Mouse (Mus musculus): ENCODE measurements around the gene Ciita. TPM values are rescaled to one million over a fixed set of nuclear protein-coding genes. Genes with fewer than 3 reads are reported as not detected.

The Ciita gene
- total and polyA plus RNA-seq, 3 experiments: 39.1 to 69.6 (median 39.8) TPM

GRCm38 (mm10) chr16:10523650-10524049 is 43.8 kb downstream of the Ciita start:
- H3K4me1 ChIP-seq (ENCODE audit: control insufficient read depth in 1 of 2, insufficient read depth in 2 of 2): peaks cover 0 to 37% of the 10 kb centered on the region in 2 experiments; a peak in 2 of 4 replicates

DNA sequence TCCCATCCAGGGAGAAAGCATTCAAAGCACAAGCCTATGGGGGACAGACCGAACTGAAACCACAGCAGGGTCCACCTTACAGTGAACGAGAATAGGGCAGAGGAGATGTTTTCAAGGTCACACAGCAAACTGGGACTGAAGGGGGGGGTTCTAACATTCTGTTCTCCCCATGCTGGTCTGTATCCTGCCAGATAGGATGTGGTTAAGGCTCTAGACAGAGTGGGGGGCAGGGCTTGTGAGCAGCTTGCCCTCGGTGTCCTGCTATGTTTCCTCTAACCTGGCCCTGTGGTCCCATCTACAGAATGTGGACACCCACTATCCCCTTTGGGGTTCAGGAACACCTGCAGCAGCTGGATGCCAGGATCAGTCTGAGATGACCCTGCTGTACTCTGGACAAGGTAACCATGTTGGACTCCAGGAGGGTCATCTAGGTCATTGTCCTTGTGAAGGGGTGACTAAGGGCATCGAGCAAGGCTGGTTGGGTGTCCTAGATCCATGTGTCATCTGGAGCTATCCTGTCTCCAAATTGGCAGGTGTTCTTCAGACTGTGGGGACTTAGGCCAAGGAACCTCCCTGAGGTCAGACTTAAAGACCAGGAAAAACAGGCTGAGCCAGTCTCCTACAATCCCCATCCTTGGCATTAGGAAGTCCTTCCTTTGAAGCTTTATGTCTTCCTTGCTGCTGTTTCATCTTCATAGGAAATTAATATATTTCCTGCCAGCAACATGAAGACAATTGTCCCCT is 45.2 kb downstream of the Ciita start:
- Histone ChIP-seq H3K79me2 (replicated peaks; ENCODE audit: control insufficient read depth, extremely low read depth, insufficient read depth, poor library complexity, severe bottlenecking) (no peaks in the 10 kb centered on the region), H3K36me3 (replicated peaks in 1 of 2; ENCODE audit: control insufficient read depth in 1 of 2, insufficient read depth in 1 of 2, low read length in 1 of 2) (peaks cover 48 to 94% of the 10 kb centered on the region in 2 experiments), H3K9me3 (replicated peaks; ENCODE audit: low read length) (no peaks in the 10 kb centered on the region), H3K4me2 (ENCODE audit: insufficient read depth, low read depth, poor library complexity, severe bottlenecking) (no peak overlapping the region), H3K9ac (ENCODE audit: insufficient read depth, low read depth) (no peak overlapping the region), H3K4me1 (ENCODE audit: control insufficient read depth in 1 of 2, insufficient read depth in 2 of 2) (peaks cover 0 to 27% of the 10 kb centered on the region in 2 experiments; a peak in 2 of 4 replicates), H3K27me3 (replicated peaks) (no peaks in the 10 kb centered on the region), H3K27ac (ENCODE audit: insufficient read depth, low read depth) (no peak overlapping the region), H3K4me3 (replicated peaks in 1 of 3; ENCODE audit: low read depth in 2 of 3, low read length in 2 of 3, poor library complexity in 1 of 3) (no peak overlapping the region)
- in situ Hi-C loops (cut with MboI; ENCODE audit: low pct_ligation_motif_present, low pct_unique_long_range_greater_than_20kb, low sequenced_read_pairs): loop anchor here (25.0 kb wide), 1 partner anchor 438 kb away; no protein-coding TSS in a partner anchor
- TF ChIP-seq UBTF (IDR thresholded peaks at IDR 0.05; ENCODE audit: low read depth, low read length) (no peak), IRF4 (IDR thresholded peaks at IDR 0.05; ENCODE audit: low read depth, low read length) (no peak), PAX5 (IDR thresholded peaks at IDR 0.05; ENCODE audit: low read length) (no peak), NRF1 (IDR thresholded peaks at IDR 0.05; ENCODE audit: low read depth, low read length) (no peak), CHD1 (IDR thresholded peaks at IDR 0.05; ENCODE audit: low read depth, low read length) (no peak), MAX (IDR thresholded peaks at IDR 0.05; ENCODE audit: low read length) (no peak), RCOR1 (conservative IDR thresholded peaks at IDR 0.05; ENCODE audit: low read depth, low read length) (no peak), TCF12 (IDR thresholded peaks at IDR 0.05; ENCODE audit: low read depth, low read length) (no peak), E2F4 (IDR thresholded peaks at IDR 0.05; ENCODE audit: insufficient replicate concordance, low read depth, low read length) (no peak), CHD2 (IDR thresholded peaks at IDR 0.05; ENCODE audit: low read length) (no peak), SIN3A (IDR thresholded peaks at IDR 0.05; ENCODE audit: low read length) (no peak), ETS1 (conservative IDR thresholded peaks at IDR 0.05; ENCODE audit: low read depth, low read length) (no peak), MXI1 (IDR thresholded peaks at IDR 0.05; ENCODE audit: low read depth, low read length) (no peak), NELFE (IDR thresholded peaks at IDR 0.05; ENCODE audit: low read depth, low read length) (no peak), MEF2A (IDR thresholded peaks at IDR 0.05; ENCODE audit: borderline replicate concordance, low read depth, low read length) (no peak), BHLHE40 (IDR thresholded peaks at IDR 0.05; ENCODE audit: low read depth, low read length) (no peak), GABPA (IDR thresholded peaks at IDR 0.05; ENCODE audit: insufficient replicate concordance, low read depth, low read length) (no peak)
- no peak for DNase-seq (ENCODE audit: extremely low read depth)
- dilution Hi-C loops (cut with MboI; ENCODE audit: extremely low pct_ligation_motif_present, extremely low pct_unique_long_range_greater_than_20kb, low sequenced_read_pairs): no loop called here

More at GRCm38 (mm10) chr16:10523650-10524049, 43.8 kb downstream of the Ciita start:
- Histone ChIP-seq H3K4me2 (ENCODE audit: insufficient read depth, low read depth, poor library complexity, severe bottlenecking) (no peak overlapping the region), H3K27me3 (replicated peaks) (no peaks in the 10 kb centered on the region), H3K4me3 (replicated peaks in 1 of 3; ENCODE audit: low read depth in 2 of 3, low read length in 2 of 3, poor library complexity in 1 of 3) (no peak overlapping the region), H3K27ac (ENCODE audit: insufficient read depth, low read depth) (no peak overlapping the region), H3K9me3 (replicated peaks; ENCODE audit: low read length) (no peaks in the 10 kb centered on the region), H3K36me3 (replicated peaks in 1 of 2; ENCODE audit: control insufficient read depth in 1 of 2, insufficient read depth in 1 of 2, low read length in 1 of 2) (peaks cover 40 to 93% of the 10 kb centered on the region in 2 experiments), H3K79me2 (replicated peaks; ENCODE audit: control insufficient read depth, extremely low read depth, insufficient read depth, poor library complexity, severe bottlenecking) (no peaks in the 10 kb centered on the region), H3K9ac (ENCODE audit: insufficient read depth, low read depth) (no peak overlapping the region)
- in situ Hi-C loops (cut with MboI; ENCODE audit: low pct_ligation_motif_present, low pct_unique_long_range_greater_than_20kb, low sequenced_read_pairs): no loop called here
- no peak for DNase-seq (ENCODE audit: extremely low read depth)
- TF ChIP-seq E2F4 (IDR thresholded peaks at IDR 0.05; ENCODE audit: insufficient replicate concordance, low read depth, low read length) (no peak), IRF4 (IDR thresholded peaks at IDR 0.05; ENCODE audit: low read depth, low read length) (no peak)
- dilution Hi-C loops (cut with MboI; ENCODE audit: extremely low pct_ligation_motif_present, extremely low pct_unique_long_range_greater_than_20kb, low sequenced_read_pairs): no loop called here

Measured in CH12.LX (cell line).